Mouse (Mus musculus): ENCODE measurements around the gene Alg12.
"Not testable (repeated sequence)": the region's sequence is repeated elsewhere in the genome, so short reads cannot be mapped to it uniquely, and the experiment has no call there.

Gene Alg12

GRCm38 (mm10) chr15:88830696-88831095, 11.6 kb upstream of the Alg12 start:
- DNase-seq: no peak

GRCm38 (mm10) chr15:88829791-88830440, 10.8 kb upstream of the Alg12 start:
- DNase-seq: no peak

- peak; percentile 93 for DNase-seq
Observed at GRCm38 (mm10) chr15:88828800-88829705, 9.9 kb upstream of the Alg12 start.

GRCm38 (mm10) chr15:88827991-88828799, 9.1 kb upstream of the Alg12 start:
- DNase-seq: peak; percentile 79

GRCm38 (mm10) chr15:88827466-88827865, 8.3 kb upstream of the Alg12 start:
- DNase-seq: no peak

- no peak for DNase-seq
Observed at GRCm38 (mm10) chr15:88823376-88823775, 4.3 kb upstream of the Alg12 start.

GRCm38 (mm10) chr15:88822513-88822912, 3.4 kb upstream of the Alg12 start:
- DNase-seq: no peak

- DNase-seq: no peak
Observed at GRCm38 (mm10) chr15:88821403-88821802, 2.3 kb upstream of the Alg12 start.

GRCm38 (mm10) chr15:88819906-88820303, 787 bp upstream of the Alg12 start:
- DNase-seq: no peak

GRCm38 (mm10) chr15:88815196-88815700, 3.9 kb downstream of the Alg12 start:
- DNase-seq: no peak

- DNase-seq: no peak
Observed at GRCm38 (mm10) chr15:88814411-88815047, 4.6 kb downstream of the Alg12 start.

GRCm38 (mm10) chr15:88813873-88814272, 5.2 kb downstream of the Alg12 start:
- DNase-seq: not testable (repeated sequence)

GRCm38 (mm10) chr15:88813262-88813661, 5.9 kb downstream of the Alg12 start:
- no peak for DNase-seq

GRCm38 (mm10) chr15:88810369-88810768, 8.7 kb downstream of the Alg12 start:
- DNase-seq: no peak

GRCm38 (mm10) chr15:88808121-88808520, 11.0 kb downstream of the Alg12 start:
- DNase-seq: no peak

- DNase-seq: no peak
Observed at GRCm38 (mm10) chr15:88802348-88802747, 16.8 kb downstream of the Alg12 start.

- DNase-seq: no peak
Observed at GRCm38 (mm10) chr15:88801903-88802302, 17.2 kb downstream of the Alg12 start.

- DNase-seq: no peak
Observed at GRCm38 (mm10) chr15:88800921-88801354, 18.2 kb downstream of the Alg12 start.

- peak; percentile 52 for DNase-seq
Observed at GRCm38 (mm10) chr15:88799950-88800371, 19.2 kb downstream of the Alg12 start.

GRCm38 (mm10) chr15:88794729-88795128, 24.4 kb downstream of the Alg12 start:
- DNase-seq: not testable (repeated sequence)

GRCm38 (mm10) chr15:88792140-88792850, 26.8 kb downstream of the Alg12 start:
- DNase-seq: no peak

GRCm38 (mm10) chr15:88774630-88775029, 44.5 kb downstream of the Alg12 start:
- DNase-seq: not testable (repeated sequence)

Measured in lung, postnatal 10 days (tissue).